Mouse (Mus musculus): ENCODE measurements around the gene Figla.

GRCm38 (mm10) chr6:86052032-86052459 is 36.1 kb downstream of the Figla start:
- TF ChIP-seq POLR2A (IDR thresholded peaks at IDR 0.05; ENCODE audit: control insufficient read depth, extremely low read depth, insufficient read depth, low read length, poor library complexity) (no peak), CTCF (IDR thresholded peaks at IDR 0.05; ENCODE audit: borderline replicate concordance, control insufficient read depth, extremely low read depth, insufficient read depth, low read length, poor library complexity) (no peak)
